Mouse (Mus musculus) neural tube, embryonic 13.5 days (tissue): Measurements from ENCODE around the gene Tubb3. TPM values are rescaled to one million over a fixed set of nuclear protein-coding genes. Genes with fewer than 3 reads are reported as not detected.

Experiments used
- ATAC-seq: fragments of 200-750 bp; cut with Nextera tagmentation; 2 replicates; pipeline ENCODE4 v1.8.0; 2017; ENCODE audit warnings: low read depth, mild to moderate bottlenecking, moderate TSS enrichment, moderate library complexity
- H3K27ac ChIP-seq: fragments of 300-500 bp; sonication (generic); replicated peaks from 2 replicates; pipeline ENCODE4 v1.5.1; 2015; ENCODE audit warnings: moderate library complexity, mild to moderate bottlenecking, inconsistent platforms
- H3K27me3 ChIP-seq: fragments of 300-500 bp; sonication (generic); 2 replicates; pipeline ENCODE4 v1.6.1; 2015; ENCODE audit warnings: mild to moderate bottlenecking, inconsistent platforms
- H3K36me3 ChIP-seq: fragments of 300-500 bp; sonication (generic); 2 replicates; pipeline ENCODE4 v1.6.1; 2015; ENCODE audit warnings: mild to moderate bottlenecking, inconsistent platforms
- H3K4me1 ChIP-seq: fragments of 300-500 bp; sonication (generic); replicated peaks from 2 replicates; pipeline ENCODE4 v1.6.1; 2015; ENCODE audit warnings: inconsistent platforms
- H3K4me2 ChIP-seq: fragments of 300-500 bp; sonication (generic); 2 replicates; pipeline ENCODE4 v1.6.1; 2015; ENCODE audit warnings: inconsistent platforms, mild to moderate bottlenecking, moderate library complexity
- H3K4me3 ChIP-seq: fragments of 300-500 bp; sonication (generic); 2 replicates; pipeline ENCODE4 v1.5.1; 2015; ENCODE audit warnings: mild to moderate bottlenecking, inconsistent platforms
- H3K9ac ChIP-seq: fragments of 300-500 bp; sonication (generic); 2 replicates; pipeline ENCODE4 v1.6.1; 2015; ENCODE audit warnings: moderate library complexity, mild to moderate bottlenecking, inconsistent platforms
- H3K9me3 ChIP-seq: fragments of 300-500 bp; sonication (generic); 2 replicates; pipeline ENCODE4 v1.6.1; 2016; ENCODE audit warnings: inconsistent platforms
- WGBS: fragments of 180-500 bp; shearing (Covaris S2); methylation state at CpG from one replicate; pipeline ENCODE4 v1.1.7; 2015; 5-methylcytosine and 5-hydroxymethylcytosine counted together
- polyA plus RNA-seq: library from polyadenylated mRNA; unstranded; fragments of >200 nt; fragmentation: Nextera tagmentation; extraction: Ambion mirVana; gene quantifications from 2 replicates; pipeline ENCODE4 v1.2.1, GENCODE M21; 2015

Tubb3 gene
- polyA plus RNA-seq: 1,543 and 1,658 TPM in 2 replicates

GRCm38 (mm10) chr8:123411246-123411645 lies at the start of gene Tubb3:
Tubb3 (plus strand) TSS chr8:123411424.
- peak; percentile 92 for ATAC-seq
- peak within 1 kb of the TSS; percentile 85 for H3K4me2 ChIP-seq
- H3K36me3 ChIP-seq: 0 out of 2 replicates have a peak, but pooled peaks cover under 1% of the 10 kb centered on the region
- peak within 1 kb of the TSS; percentile 87 for H3K4me3 ChIP-seq
- WGBS: 3% methylated on average over 29 of the region's 29 CpGs
- H3K9ac ChIP-seq: peak within 1 kb of the TSS; percentile 100
- peak within 1 kb of the TSS; percentile 98 for H3K27ac ChIP-seq
- no peaks in the 10 kb centered on the region for H3K9me3 ChIP-seq
- no peaks in the 10 kb centered on the region; the same call in 1 of the 2 replicates for H3K27me3 ChIP-seq
- H3K4me1 ChIP-seq: peaks cover 41% of the 10 kb centered on the region

GRCm38 (mm10) chr8:123373403-123374238 lies 37.6 kb upstream of the Tubb3 start, which contains the start of gene Tcf25:
Tcf25 (plus strand) TSS chr8:123373753.
- Histone ChIP-seq H3K4me2 (peak within 1 kb of the TSS; percentile 79), H3K36me3 (peaks cover 32% of the 10 kb centered on the region), H3K9ac (peak within 1 kb of the TSS; percentile 90), H3K4me1 (peaks cover 31% of the 10 kb centered on the region), H3K27me3 (no peaks in the 10 kb centered on the region), H3K4me3 (peak within 1 kb of the TSS; percentile 83), H3K27ac (peak within 1 kb of the TSS; percentile 98), H3K9me3 (no peaks in the 10 kb centered on the region)
- under 1% methylated on average over 74 of the region's 75 CpGs for WGBS
- peak; percentile 96 for ATAC-seq

GRCm38 (mm10) chr8:123374239-123374578 lies 37.0 kb upstream of the Tubb3 start:
- ATAC-seq: peak; percentile 86
- under 1% methylated on average over 20 of the region's 20 CpGs for WGBS
- H3K36me3 ChIP-seq: peaks cover 27% of the 10 kb centered on the region

DNA sequence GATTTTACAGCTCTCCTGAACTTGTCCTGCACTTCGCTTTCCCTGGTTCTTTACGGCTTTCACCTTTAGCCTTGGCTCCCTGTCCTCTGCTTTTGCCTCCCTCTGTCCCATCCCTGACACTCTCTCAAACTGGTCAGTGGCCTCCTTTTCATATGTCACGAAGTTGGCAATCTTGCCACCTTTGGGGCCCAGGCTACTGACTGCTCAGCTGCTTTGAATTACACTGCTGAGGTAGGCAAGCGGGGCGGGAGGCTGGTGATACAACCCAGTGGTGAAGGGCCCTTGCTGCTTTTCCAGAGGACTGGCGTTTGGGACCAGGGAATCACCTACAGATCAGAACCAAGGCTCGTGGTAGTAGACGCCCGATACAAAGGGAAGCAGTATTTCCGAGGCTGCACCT lies 35.5 kb upstream of the Tubb3 start:
- no peaks in the 10 kb centered on the region for H3K9me3 ChIP-seq
- H3K4me1 ChIP-seq: peaks cover 31% of the 10 kb centered on the region
- peak overlapping the region; percentile 54 for H3K27ac ChIP-seq
- 77% methylated on average over 10 of the region's 10 CpGs for WGBS
- H3K9ac ChIP-seq: peak overlapping the region; percentile 41; the same call in 1 of the 2 replicates
- no peak for ATAC-seq
- H3K27me3 ChIP-seq: no peaks in the 10 kb centered on the region
- H3K4me3 ChIP-seq: no peak overlapping the region
- H3K36me3 ChIP-seq: peaks cover 12% of the 10 kb centered on the region; the same call in 1 of the 2 replicates
- peak overlapping the region; percentile 79 for H3K4me2 ChIP-seq

More at GRCm38 (mm10) chr8:123374239-123374578, 37.0 kb upstream of the Tubb3 start:
- Histone ChIP-seq H3K9ac (peak overlapping the region; percentile 90), H3K4me3 (peak overlapping the region; percentile 83), H3K4me1 (peaks cover 31% of the 10 kb centered on the region), H3K27me3 (no peaks in the 10 kb centered on the region), H3K27ac (peak overlapping the region; percentile 98), H3K9me3 (no peaks in the 10 kb centered on the region), H3K4me2 (peak overlapping the region; percentile 79)

GRCm38 (mm10) chr8:123376106-123376505 lies 35.1 kb upstream of the Tubb3 start:
- H3K9ac ChIP-seq: peak overlapping the region; percentile 26; the same call in 1 of the 2 replicates
- WGBS: 52% methylated on average over 8 of the region's 8 CpGs
- no peaks in the 10 kb centered on the region for H3K27me3 ChIP-seq
- ATAC-seq: no peak
- no peaks in the 10 kb centered on the region for H3K9me3 ChIP-seq
- peak overlapping the region; percentile 54; the same call in 1 of the 2 replicates for H3K27ac ChIP-seq
- H3K36me3 ChIP-seq: peaks cover 14% of the 10 kb centered on the region
- no peak overlapping the region for H3K4me3 ChIP-seq
- peak overlapping the region; percentile 79; the same call in 1 of the 2 replicates for H3K4me2 ChIP-seq
- peaks cover 31% of the 10 kb centered on the region for H3K4me1 ChIP-seq

GRCm38 (mm10) chr8:123381711-123382110 lies 29.5 kb upstream of the Tubb3 start:
- no peaks in the 10 kb centered on the region for H3K27me3 ChIP-seq
- peaks cover 58% of the 10 kb centered on the region for H3K36me3 ChIP-seq
- H3K27ac ChIP-seq: no peak overlapping the region
- H3K9me3 ChIP-seq: no peaks in the 10 kb centered on the region
- H3K4me2 ChIP-seq: no peak overlapping the region
- H3K4me1 ChIP-seq: 0 out of 2 replicates have a peak, but pooled peaks cover under 1% of the 10 kb centered on the region
- H3K9ac ChIP-seq: no peak overlapping the region
- no peak overlapping the region for H3K4me3 ChIP-seq
- ATAC-seq: no peak
- WGBS: 93% methylated on average over 4 of the region's 4 CpGs

DNA sequence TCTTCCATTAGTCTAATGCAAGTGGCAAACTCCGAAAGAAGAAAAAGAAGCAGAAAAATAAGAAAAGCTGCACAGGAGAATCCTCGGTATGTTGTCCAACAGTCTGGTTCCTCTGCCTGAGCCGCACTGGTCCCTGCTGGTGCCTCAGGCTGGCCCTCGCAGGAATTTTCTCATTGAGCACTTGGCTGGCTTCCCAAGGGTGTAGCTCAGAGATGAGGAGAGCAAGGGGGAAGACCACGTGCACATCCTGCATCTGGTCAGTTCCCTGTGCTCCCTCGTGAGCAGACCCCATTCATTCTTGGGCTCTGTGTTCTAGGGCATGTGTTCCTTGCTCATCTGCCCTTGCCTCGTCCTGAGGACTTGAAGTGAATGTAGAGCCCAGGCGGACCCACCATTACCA lies 28.7 kb upstream of the Tubb3 start:
- H3K9me3 ChIP-seq: no peaks in the 10 kb centered on the region
- H3K36me3 ChIP-seq: peaks cover 66% of the 10 kb centered on the region
- no peak for ATAC-seq
- H3K9ac ChIP-seq: no peak overlapping the region
- H3K27me3 ChIP-seq: no peaks in the 10 kb centered on the region
- no peaks in the 10 kb centered on the region for H3K4me1 ChIP-seq
- WGBS: 88% methylated on average over 8 of the region's 8 CpGs
- no peak overlapping the region for H3K4me2 ChIP-seq
- no peak overlapping the region for H3K4me3 ChIP-seq
- no peak overlapping the region for H3K27ac ChIP-seq

- Histone ChIP-seq H3K36me3 (peaks cover 91% of the 10 kb centered on the region), H3K4me2 (no peak overlapping the region)
- WGBS: 72% methylated on average over 9 of the region's 9 CpGs
These were observed 26.2 kb upstream of the Tubb3 start for GRCm38 (mm10) chr8:123384883-123385540.

GRCm38 (mm10) chr8:123387041-123387440 lies 24.2 kb upstream of the Tubb3 start:
- no peak for ATAC-seq
- Histone ChIP-seq H3K4me3 (no peak overlapping the region), H3K4me1 (no peaks in the 10 kb centered on the region), H3K36me3 (peaks cover 100% of the 10 kb centered on the region), H3K9me3 (no peaks in the 10 kb centered on the region), H3K27me3 (no peaks in the 10 kb centered on the region), H3K9ac (no peak overlapping the region), H3K4me2 (no peak overlapping the region), H3K27ac (no peak overlapping the region)
- 84% methylated on average over 3 of the region's 3 CpGs for WGBS

More at GRCm38 (mm10) chr8:123384883-123385540, 26.2 kb upstream of the Tubb3 start:
- Histone ChIP-seq H3K4me1 (no peaks in the 10 kb centered on the region), H3K27me3 (no peaks in the 10 kb centered on the region), H3K9me3 (no peaks in the 10 kb centered on the region), H3K4me3 (no peak overlapping the region), H3K27ac (no peak overlapping the region), H3K9ac (no peak overlapping the region)
- no peak for ATAC-seq

DNA sequence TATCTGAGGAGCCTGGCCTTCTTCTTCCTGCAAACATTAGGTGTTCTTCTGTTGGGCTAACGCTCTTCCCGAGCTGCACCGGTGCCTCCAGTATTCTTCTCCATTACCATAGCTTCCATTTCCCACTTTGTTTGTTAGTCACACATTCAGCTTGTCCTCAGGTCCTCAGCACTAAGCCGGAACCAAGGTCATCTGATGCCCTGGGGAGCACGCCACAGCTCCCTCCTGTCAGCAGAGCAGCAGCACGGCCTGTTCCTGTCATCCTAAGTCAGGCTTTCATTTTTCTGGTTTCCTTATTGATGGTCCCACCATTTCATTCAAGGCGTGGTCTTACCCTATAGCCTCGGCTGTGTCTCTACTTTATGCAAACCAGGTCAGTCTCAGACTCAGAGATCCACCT lies 23.4 kb upstream of the Tubb3 start:
- no peak overlapping the region for H3K9ac ChIP-seq
- H3K27ac ChIP-seq: no peak overlapping the region
- H3K36me3 ChIP-seq: peaks cover 100% of the 10 kb centered on the region
- no peaks in the 10 kb centered on the region for H3K9me3 ChIP-seq
- no peaks in the 10 kb centered on the region for H3K27me3 ChIP-seq
- H3K4me2 ChIP-seq: no peak overlapping the region
- no peak overlapping the region for H3K4me3 ChIP-seq
- ATAC-seq: no peak
- H3K4me1 ChIP-seq: no peaks in the 10 kb centered on the region
- 95% methylated on average over 8 of the region's 8 CpGs for WGBS

- H3K36me3 ChIP-seq: peaks cover 100% of the 10 kb centered on the region
- H3K4me2 ChIP-seq: no peak overlapping the region
- H3K27me3 ChIP-seq: no peaks in the 10 kb centered on the region
- WGBS: 95% methylated on average over 7 of the region's 7 CpGs
- H3K4me1 ChIP-seq: no peaks in the 10 kb centered on the region
- ATAC-seq: no peak
- H3K27ac ChIP-seq: no peak overlapping the region
- no peak overlapping the region for H3K4me3 ChIP-seq
- H3K9ac ChIP-seq: no peak overlapping the region
- H3K9me3 ChIP-seq: no peaks in the 10 kb centered on the region
These were observed 22.2 kb upstream of the Tubb3 start for GRCm38 (mm10) chr8:123389026-123389425.

DNA sequence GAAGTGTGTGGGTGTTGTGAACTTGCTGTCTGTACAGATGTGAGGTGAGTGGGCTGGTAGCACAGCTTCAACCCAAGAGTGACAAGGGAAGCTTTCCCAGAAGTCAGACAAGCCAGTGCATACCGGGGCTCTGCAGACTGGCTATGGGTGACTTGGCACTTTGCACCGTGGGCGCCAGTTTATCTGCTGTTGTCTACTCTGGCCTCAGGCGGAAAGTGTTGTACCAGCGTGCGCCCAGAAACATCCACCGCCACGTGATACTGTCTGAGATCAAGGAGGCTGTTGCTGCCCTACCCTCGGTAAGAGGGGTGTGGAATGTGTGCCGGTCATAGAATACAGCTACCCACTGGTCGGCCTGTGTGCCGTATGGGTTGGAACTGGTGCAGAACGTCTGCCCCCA lies 12.9 kb upstream of the Tubb3 start:
- ATAC-seq: no peak
- Histone ChIP-seq H3K9me3 (no peaks in the 10 kb centered on the region), H3K27me3 (no peaks in the 10 kb centered on the region), H3K36me3 (peaks cover 100% of the 10 kb centered on the region), H3K9ac (no peak overlapping the region), H3K4me1 (no peaks in the 10 kb centered on the region), H3K27ac (no peak overlapping the region), H3K4me2 (no peak overlapping the region), H3K4me3 (no peak overlapping the region)
- 95% methylated on average over 13 of the region's 13 CpGs for WGBS
